Mouse (Mus musculus) midbrain, embryonic 10.5 days (tissue): ENCODE data around the gene Tecpr2. TPM values are rescaled to one million over a fixed set of nuclear protein-coding genes. Genes with fewer than 3 reads are reported as not detected.

Experiments used
- DNase-seq: peaks from one replicate; pipeline ENCODE4 v3.0.0-alpha.2; 2017; ENCODE audit warnings: low spot score
- H3K27ac ChIP-seq: fragments of 300-500 bp; sonication (generic); replicated peaks from 2 replicates; pipeline ENCODE4 v1.5.1; 2016; ENCODE audit warnings: mild to moderate bottlenecking
- H3K27me3 ChIP-seq: fragments of 300-500 bp; sonication (generic); 2 replicates; pipeline ENCODE4 v1.6.1; 2016; ENCODE audit warnings: low read depth, mild to moderate bottlenecking; ENCODE audit not compliant: poor library complexity, severe bottlenecking
- H3K36me3 ChIP-seq: fragments of 300-500 bp; sonication (generic); 2 replicates; pipeline ENCODE4 v1.6.1; 2016; ENCODE audit warnings: mild to moderate bottlenecking, moderate library complexity
- H3K4me1 ChIP-seq: fragments of 300-500 bp; sonication (generic); 2 replicates; pipeline ENCODE4 v1.6.1; 2016
- H3K4me3 ChIP-seq: fragments of 300-500 bp; sonication (generic); 2 replicates; pipeline ENCODE4 v1.5.1; 2016; ENCODE audit warnings: mild to moderate bottlenecking, moderate library complexity
- H3K9me3 ChIP-seq: fragments of 300-500 bp; sonication (generic); replicated peaks from 2 replicates; pipeline ENCODE4 v1.6.1; 2016; ENCODE audit warnings: mild to moderate bottlenecking
- WGBS: fragments of 180-500 bp; shearing (Covaris S2); methylation state at CpG from one replicate; pipeline ENCODE4 v1.1.7; 2016; 5-methylcytosine and 5-hydroxymethylcytosine counted together
- polyA plus RNA-seq: library from polyadenylated mRNA; unstranded; fragments of >200 nt; fragmentation: Nextera tagmentation; extraction: Ambion mirVana; gene quantifications from 2 replicates; pipeline ENCODE4 v1.2.1, GENCODE M21; 2016

Tecpr2 gene
- polyA plus RNA-seq, 1 experiment from 2014 or later, result 5.3 TPM

- Histone ChIP-seq H3K27me3 (no peaks in the 10 kb centered on the region), H3K9me3 (no peaks in the 10 kb centered on the region), H3K4me3 (peak overlapping the region; percentile 56), H3K4me1 (peaks cover 28% of the 10 kb centered on the region), H3K36me3 (no peaks in the 10 kb centered on the region), H3K27ac (peak overlapping the region; percentile 85)
- DNase-seq, result peak; percentile 89
- 2% methylated on average over 23 of the region's 23 CpGs for WGBS
Measured at GRCm38 (mm10) chr12:110991361-110992127, 102.5 kb downstream of the Tecpr2 start.

GRCm38 (mm10) chr12:110992128-110992553, 103.1 kb downstream of the Tecpr2 start:
- WGBS, result 0% methylated on average over 24 of the region's 24 CpGs
- Histone ChIP-seq H3K4me3 (peak overlapping the region; percentile 56), H3K9me3 (no peaks in the 10 kb centered on the region), H3K4me1 (peaks cover 28% of the 10 kb centered on the region), H3K27me3 (no peaks in the 10 kb centered on the region), H3K27ac (peak overlapping the region; percentile 85), H3K36me3 (no peaks in the 10 kb centered on the region)
- DNase-seq, result peak; percentile 93

- DNase-seq, result no peak
- H3K36me3 ChIP-seq, result no peaks in the 10 kb centered on the region
- peak overlapping the region; percentile 85 for H3K27ac ChIP-seq
- 82% methylated on average over 12 of the region's 12 CpGs for WGBS
- peaks cover 28% of the 10 kb centered on the region for H3K4me1 ChIP-seq
- no peaks in the 10 kb centered on the region for H3K27me3 ChIP-seq
- peak overlapping the region; percentile 56 for H3K4me3 ChIP-seq
- H3K9me3 ChIP-seq, result peaks cover 2% of the 10 kb centered on the region; the same call in 1 of the 2 replicates
Measured at GRCm38 (mm10) chr12:110992771-110993170, 103.7 kb downstream of the Tecpr2 start.

- WGBS, result 94% methylated on average over 3 of the region's 3 CpGs
- no peak overlapping the region for H3K27ac ChIP-seq
Measured at GRCm38 (mm10) chr12:110993226-110993625, 104.2 kb downstream of the Tecpr2 start.

GRCm38 (mm10) chr12:110994666-110995065, 105.6 kb downstream of the Tecpr2 start:
- WGBS, result 45% methylated on average over 12 of the region's 12 CpGs
- H3K4me3 ChIP-seq, result no peak overlapping the region
- no peaks in the 10 kb centered on the region for H3K27me3 ChIP-seq
- DNase-seq, result no peak
- H3K4me1 ChIP-seq, result peaks cover 28% of the 10 kb centered on the region
- no peak overlapping the region for H3K27ac ChIP-seq
- peaks cover 6% of the 10 kb centered on the region for H3K9me3 ChIP-seq
- H3K36me3 ChIP-seq, result no peaks in the 10 kb centered on the region

More at GRCm38 (mm10) chr12:110993226-110993625, 104.2 kb downstream of the Tecpr2 start:
- H3K9me3 ChIP-seq, result peaks cover 6% of the 10 kb centered on the region
- no peak for DNase-seq
- H3K4me3 ChIP-seq, result no peak overlapping the region
- H3K27me3 ChIP-seq, result no peaks in the 10 kb centered on the region
- H3K36me3 ChIP-seq, result no peaks in the 10 kb centered on the region
- peaks cover 28% of the 10 kb centered on the region for H3K4me1 ChIP-seq

GRCm38 (mm10) chr12:110998092-110998491, 109.0 kb downstream of the Tecpr2 start:
- Histone ChIP-seq H3K27ac (no peak overlapping the region), H3K4me3 (no peak overlapping the region), H3K36me3 (no peaks in the 10 kb centered on the region), H3K9me3 (peaks cover 6% of the 10 kb centered on the region), H3K4me1 (peaks cover 7% of the 10 kb centered on the region; the same call in 1 of the 2 replicates), H3K27me3 (no peaks in the 10 kb centered on the region)
- 97% methylated on average over 11 of the region's 11 CpGs for WGBS
- no peak for DNase-seq

- Histone ChIP-seq H3K9me3 (peaks cover 6% of the 10 kb centered on the region), H3K27me3 (no peaks in the 10 kb centered on the region), H3K27ac (no peak overlapping the region), H3K4me1 (0 out of 2 replicates have a peak, but pooled peaks cover under 1% of the 10 kb centered on the region), H3K36me3 (no peaks in the 10 kb centered on the region), H3K4me3 (no peak overlapping the region)
- no peak for DNase-seq
- 72% methylated on average over 2 of the region's 2 CpGs for WGBS
Measured at GRCm38 (mm10) chr12:110999820-111000219, 110.8 kb downstream of the Tecpr2 start.

GRCm38 (mm10) chr12:111000956-111001355, 111.9 kb downstream of the Tecpr2 start:
- Histone ChIP-seq H3K9me3 (peaks cover 6% of the 10 kb centered on the region), H3K27me3 (no peaks in the 10 kb centered on the region), H3K4me3 (no peak overlapping the region), H3K36me3 (no peaks in the 10 kb centered on the region), H3K4me1 (no peaks in the 10 kb centered on the region), H3K27ac (no peak overlapping the region)
- WGBS, result 95% methylated on average over 7 of the region's 7 CpGs
- no peak for DNase-seq

- WGBS, result 83% methylated on average over 9 of the region's 9 CpGs
- H3K36me3 ChIP-seq, result no peaks in the 10 kb centered on the region
- no peaks in the 10 kb centered on the region for H3K9me3 ChIP-seq
- no peak overlapping the region for H3K27ac ChIP-seq
- no peaks in the 10 kb centered on the region for H3K27me3 ChIP-seq
- DNase-seq, result no peak
- peaks cover 26% of the 10 kb centered on the region for H3K4me1 ChIP-seq
- H3K4me3 ChIP-seq, result no peak overlapping the region
Measured at GRCm38 (mm10) chr12:111004142-111004541, 115.1 kb downstream of the Tecpr2 start.

GRCm38 (mm10) chr12:111005803-111006202, 116.7 kb downstream of the Tecpr2 start:
- Histone ChIP-seq H3K36me3 (no peaks in the 10 kb centered on the region), H3K4me1 (peaks cover 28% of the 10 kb centered on the region), H3K9me3 (no peaks in the 10 kb centered on the region), H3K4me3 (no peak overlapping the region), H3K27me3 (no peaks in the 10 kb centered on the region), H3K27ac (no peak overlapping the region)
- no peak for DNase-seq
- WGBS, result 77% methylated on average over 6 of the region's 6 CpGs

GRCm38 (mm10) chr12:111006339-111006738, 117.3 kb downstream of the Tecpr2 start:
- 83% methylated on average over 5 of the region's 5 CpGs for WGBS
- Histone ChIP-seq H3K9me3 (no peaks in the 10 kb centered on the region), H3K4me1 (peaks cover 28% of the 10 kb centered on the region), H3K4me3 (no peak overlapping the region), H3K27me3 (no peaks in the 10 kb centered on the region), H3K36me3 (no peaks in the 10 kb centered on the region), H3K27ac (peak overlapping the region; percentile 38; the same call in 1 of the 2 replicates)
- DNase-seq, result no peak

GRCm38 (mm10) chr12:111007134-111008103, 118.4 kb downstream of the Tecpr2 start:
- H3K27ac ChIP-seq, result peak overlapping the region; percentile 57
- no peak for DNase-seq

More at GRCm38 (mm10) chr12:111007134-111008103, 118.4 kb downstream of the Tecpr2 start:
- no peaks in the 10 kb centered on the region for H3K9me3 ChIP-seq
- no peaks in the 10 kb centered on the region for H3K27me3 ChIP-seq
- WGBS, result 79% methylated on average over 14 of the region's 14 CpGs
- H3K36me3 ChIP-seq, result no peaks in the 10 kb centered on the region
- H3K4me1 ChIP-seq, result peaks cover 28% of the 10 kb centered on the region
- no peak overlapping the region for H3K4me3 ChIP-seq
